Mouse (Mus musculus): Measurements from ENCODE around the gene Hoxb6.

DNA sequence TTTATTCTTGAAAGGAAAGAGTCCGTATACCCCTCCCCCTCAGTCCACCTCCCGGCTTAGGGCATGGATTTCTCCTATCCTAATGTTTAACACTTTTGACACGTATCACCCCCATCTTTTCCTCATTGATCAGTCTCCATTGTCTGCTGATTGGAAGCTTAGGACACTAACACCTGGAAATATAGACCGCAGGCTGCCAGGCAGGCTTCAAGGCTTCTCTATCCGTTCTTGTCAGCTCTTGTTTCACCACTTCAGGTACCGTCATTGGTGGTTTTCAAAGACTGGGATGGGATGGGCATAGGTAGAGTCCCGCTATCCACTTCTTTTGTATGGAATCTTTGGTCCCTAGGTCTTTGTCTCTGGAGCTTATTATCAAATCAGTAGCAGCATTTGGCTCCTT lies 34.8 kb downstream of the Hoxb6 start:
- TF ChIP-seq CTCF (IDR thresholded peaks at IDR 0.05; ENCODE audit: extremely low read depth, insufficient read depth, low read length) (no peak), POLR2A (IDR thresholded peaks at IDR 0.05; ENCODE audit: extremely low read depth, insufficient read depth, low read length) (no peak)

Measured in cortical plate, adult 2 months (tissue).